Mouse (Mus musculus): ENCODE measurements at regions not wholly inside any gene's neighbourhood (a gene's known extent, or its start where the extent isn't known, plus 50 kb on each side); places are given as distances from the start of the nearest gene placed in this dataset.

DNA sequence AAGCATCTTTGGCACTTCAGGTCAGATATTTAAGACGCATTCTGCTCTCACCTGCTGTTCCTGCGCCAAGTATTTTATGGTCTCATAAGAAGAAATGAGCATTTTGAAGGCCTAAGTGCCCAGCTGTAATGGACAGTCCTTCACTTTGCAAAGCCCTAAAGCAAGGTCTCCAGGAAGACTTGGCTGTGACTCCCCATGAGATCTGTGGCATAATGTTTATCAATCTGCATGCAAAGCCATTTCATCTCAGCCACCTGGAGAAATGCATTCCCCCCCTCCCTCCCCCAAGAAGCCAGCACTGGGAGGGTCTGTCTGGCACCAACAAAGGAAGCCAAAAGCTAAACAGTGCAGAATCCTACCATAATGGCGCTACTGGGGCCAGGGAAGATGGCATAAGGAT, 437.4 kb downstream of the Slc4a3 start:
- H3K9me3 ChIP-seq (ENCODE audit: control insufficient read depth, insufficient read depth, low read depth, low read length): no peaks in the 10 kb centered on the region
- no peak overlapping the region for H3K4me3 ChIP-seq (ENCODE audit: insufficient read depth in 1 of 2, low read depth in 1 of 2, low read length in 2 of 2, poor library complexity in 1 of 2, severe bottlenecking in 1 of 2)
- no peak overlapping the region for H3K9ac ChIP-seq (ENCODE audit: insufficient read depth, low read depth, low read length, poor library complexity, severe bottlenecking)
- in situ Hi-C loops (cut with MboI; ENCODE audit: low sequenced_read_pairs in 2 of 2, unreplicated experiment in 2 of 2): no loop called here
- no peak overlapping the region for H3K27ac ChIP-seq (ENCODE audit: insufficient read depth, low read depth, low read length, poor library complexity, severe bottlenecking)
- H3K36me3 ChIP-seq (ENCODE audit: control insufficient read depth, insufficient read depth, low read length, poor library complexity, severe bottlenecking): no peaks in the 10 kb centered on the region
- DNase-seq (ENCODE audit: low read depth, low spot score): no peak
- H3K4me1 ChIP-seq (ENCODE audit: control insufficient read depth in 2 of 2, insufficient read depth in 2 of 2, low read length in 2 of 2, poor library complexity in 1 of 2): no peaks in the 10 kb centered on the region
- TF ChIP-seq MAFK (IDR thresholded peaks at IDR 0.05; ENCODE audit: insufficient read depth, low read depth, low read length): no peak
- TF ChIP-seq CHD2 (IDR thresholded peaks at IDR 0.05; ENCODE audit: low read depth, low read length): no peak
- TF ChIP-seq ZNF384 (IDR thresholded peaks at IDR 0.05; ENCODE audit: low read depth, low read length): no peak
- no peak for TF ChIP-seq HCFC1 (IDR thresholded peaks at IDR 0.05; ENCODE audit: borderline replicate concordance, insufficient read depth, low read length)
- no peak for TF ChIP-seq ZC3H11A (IDR thresholded peaks at IDR 0.05; ENCODE audit: borderline replicate concordance, low read depth, low read length)

DNA sequence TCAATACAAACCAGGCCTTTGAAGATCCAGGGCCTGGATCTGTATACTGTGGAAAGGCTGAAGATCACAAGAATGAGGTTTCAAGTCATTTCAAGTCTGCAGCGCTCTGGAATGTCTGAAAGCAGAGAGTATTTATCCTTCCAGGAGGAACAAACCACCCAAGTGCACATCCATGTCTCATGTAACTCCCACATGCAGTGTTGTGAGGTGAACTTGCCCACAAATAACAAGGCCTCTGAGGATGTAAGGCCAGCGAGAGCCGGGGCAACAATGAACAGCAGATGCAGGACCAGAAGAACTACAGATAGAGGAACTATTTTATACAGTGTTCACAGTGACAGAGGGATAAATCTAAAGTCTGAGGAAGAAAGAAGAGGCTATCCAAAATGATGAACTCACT, 442.4 kb downstream of the Slc4a3 start:
- no peak for TF ChIP-seq CHD2 (IDR thresholded peaks at IDR 0.05; ENCODE audit: low read depth, low read length)
- no peak for TF ChIP-seq ZNF384 (IDR thresholded peaks at IDR 0.05; ENCODE audit: low read depth, low read length)
- no peak for TF ChIP-seq HCFC1 (IDR thresholded peaks at IDR 0.05; ENCODE audit: borderline replicate concordance, insufficient read depth, low read length)
- TF ChIP-seq ZC3H11A (IDR thresholded peaks at IDR 0.05; ENCODE audit: borderline replicate concordance, low read depth, low read length): no peak
- TF ChIP-seq MAFK (IDR thresholded peaks at IDR 0.05; ENCODE audit: insufficient read depth, low read depth, low read length): no peak
- Histone ChIP-seq H3K4me3 (ENCODE audit: insufficient read depth in 1 of 2, low read depth in 1 of 2, low read length in 2 of 2, poor library complexity in 1 of 2, severe bottlenecking in 1 of 2) (no peak overlapping the region), H3K9ac (ENCODE audit: insufficient read depth, low read depth, low read length, poor library complexity, severe bottlenecking) (no peak overlapping the region), H3K9me3 (ENCODE audit: control insufficient read depth, insufficient read depth, low read depth, low read length) (no peaks in the 10 kb centered on the region), H3K4me1 (ENCODE audit: control insufficient read depth in 2 of 2, insufficient read depth in 2 of 2, low read length in 2 of 2, poor library complexity in 1 of 2) (no peaks in the 10 kb centered on the region), H3K36me3 (ENCODE audit: control insufficient read depth, insufficient read depth, low read length, poor library complexity, severe bottlenecking) (no peaks in the 10 kb centered on the region), H3K27ac (ENCODE audit: insufficient read depth, low read depth, low read length, poor library complexity, severe bottlenecking) (no peak overlapping the region)
- in situ Hi-C loops (cut with MboI; ENCODE audit: low sequenced_read_pairs in 2 of 2, unreplicated experiment in 2 of 2): no loop called here
- no peak for DNase-seq (ENCODE audit: low read depth, low spot score)

DNA sequence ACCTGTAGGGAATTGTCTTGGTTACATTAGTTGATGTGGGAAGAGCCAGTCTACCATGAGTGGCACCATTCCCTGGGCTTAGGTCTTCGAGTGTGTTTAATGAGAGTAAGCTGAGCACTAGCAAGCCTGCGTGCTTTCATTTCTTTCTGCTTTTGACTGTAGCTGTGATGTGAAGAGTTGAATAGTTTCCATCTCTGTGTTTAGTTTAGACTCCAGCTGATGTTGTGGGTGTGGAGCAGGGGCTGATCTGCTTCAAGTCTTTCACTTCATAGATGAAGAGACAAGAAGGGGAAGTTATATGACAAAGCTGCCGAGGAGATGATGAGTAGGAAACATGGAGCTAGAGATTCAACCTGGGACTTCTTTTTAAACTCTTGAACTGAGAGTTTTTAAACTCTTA, 446.0 kb downstream of the Slc4a3 start:
- H3K36me3 ChIP-seq (ENCODE audit: control insufficient read depth, insufficient read depth, low read length, poor library complexity, severe bottlenecking): no peaks in the 10 kb centered on the region
- no peak overlapping the region for H3K9ac ChIP-seq (ENCODE audit: insufficient read depth, low read depth, low read length, poor library complexity, severe bottlenecking)
- H3K4me3 ChIP-seq (ENCODE audit: insufficient read depth in 1 of 2, low read depth in 1 of 2, low read length in 2 of 2, poor library complexity in 1 of 2, severe bottlenecking in 1 of 2): no peak overlapping the region
- in situ Hi-C loops (cut with MboI; ENCODE audit: low sequenced_read_pairs in 2 of 2, unreplicated experiment in 2 of 2): no loop called here
- no peaks in the 10 kb centered on the region for H3K4me1 ChIP-seq (ENCODE audit: control insufficient read depth in 2 of 2, insufficient read depth in 2 of 2, low read length in 2 of 2, poor library complexity in 1 of 2)
- TF ChIP-seq ZC3H11A (IDR thresholded peaks at IDR 0.05; ENCODE audit: borderline replicate concordance, low read depth, low read length) (no peak), ZNF384 (IDR thresholded peaks at IDR 0.05; ENCODE audit: low read depth, low read length) (no peak), HCFC1 (IDR thresholded peaks at IDR 0.05; ENCODE audit: borderline replicate concordance, insufficient read depth, low read length) (no peak), CHD2 (IDR thresholded peaks at IDR 0.05; ENCODE audit: low read depth, low read length) (no peak), MAFK (IDR thresholded peaks at IDR 0.05; ENCODE audit: insufficient read depth, low read depth, low read length) (no peak)
- no peak for DNase-seq (ENCODE audit: low read depth, low spot score)
- H3K27ac ChIP-seq (ENCODE audit: insufficient read depth, low read depth, low read length, poor library complexity, severe bottlenecking): no peak overlapping the region
- no peaks in the 10 kb centered on the region for H3K9me3 ChIP-seq (ENCODE audit: control insufficient read depth, insufficient read depth, low read depth, low read length)

DNA sequence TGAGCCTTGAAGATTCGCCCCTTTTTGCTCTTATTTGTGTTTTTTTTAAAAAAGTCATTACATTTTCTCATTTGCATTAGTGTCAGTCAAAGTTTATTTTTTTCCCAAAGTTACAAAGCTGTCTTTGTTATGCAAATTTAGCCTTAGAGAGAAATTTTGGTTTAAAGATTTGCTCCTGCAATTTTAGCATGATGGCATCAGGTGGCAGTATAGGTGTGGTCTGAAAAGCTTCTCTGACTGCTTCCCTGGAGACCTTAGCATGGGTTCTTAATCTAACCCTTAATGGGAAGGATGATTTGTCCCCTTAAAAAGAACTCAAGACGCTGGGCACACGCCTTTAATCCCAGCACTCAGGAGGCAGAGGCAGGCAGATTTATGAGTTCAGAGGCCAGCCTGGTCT, 451.2 kb downstream of the Slc4a3 start:
- Histone ChIP-seq H3K9ac (ENCODE audit: insufficient read depth, low read depth, low read length, poor library complexity, severe bottlenecking) (no peak overlapping the region), H3K4me3 (ENCODE audit: insufficient read depth in 1 of 2, low read depth in 1 of 2, low read length in 2 of 2, poor library complexity in 1 of 2, severe bottlenecking in 1 of 2) (no peak overlapping the region), H3K4me1 (ENCODE audit: control insufficient read depth in 2 of 2, insufficient read depth in 2 of 2, low read length in 2 of 2, poor library complexity in 1 of 2) (no peaks in the 10 kb centered on the region), H3K9me3 (ENCODE audit: control insufficient read depth, insufficient read depth, low read depth, low read length) (no peaks in the 10 kb centered on the region; the same call in 1 of the 2 replicates), H3K36me3 (ENCODE audit: control insufficient read depth, insufficient read depth, low read length, poor library complexity, severe bottlenecking) (no peaks in the 10 kb centered on the region), H3K27ac (ENCODE audit: insufficient read depth, low read depth, low read length, poor library complexity, severe bottlenecking) (no peak overlapping the region)
- in situ Hi-C loops (cut with MboI; ENCODE audit: low sequenced_read_pairs in 2 of 2, unreplicated experiment in 2 of 2): no loop called here
- DNase-seq (ENCODE audit: low read depth, low spot score): peak; percentile 7
- no peak for TF ChIP-seq ZNF384 (IDR thresholded peaks at IDR 0.05; ENCODE audit: low read depth, low read length)
- TF ChIP-seq HCFC1 (IDR thresholded peaks at IDR 0.05; ENCODE audit: borderline replicate concordance, insufficient read depth, low read length): no peak
- no peak for TF ChIP-seq MAFK (IDR thresholded peaks at IDR 0.05; ENCODE audit: insufficient read depth, low read depth, low read length)

GRCm38 (mm10) chr1:76001124-76001523, 455.1 kb downstream of the Slc4a3 start:
- in situ Hi-C loops (cut with MboI; ENCODE audit: low sequenced_read_pairs in 2 of 2, unreplicated experiment in 2 of 2): no loop called here
- Histone ChIP-seq H3K9me3 (ENCODE audit: control insufficient read depth, insufficient read depth, low read depth, low read length) (peaks cover 4% of the 10 kb centered on the region), H3K4me3 (ENCODE audit: insufficient read depth in 1 of 2, low read depth in 1 of 2, low read length in 2 of 2, poor library complexity in 1 of 2, severe bottlenecking in 1 of 2) (no peak overlapping the region), H3K27ac (ENCODE audit: insufficient read depth, low read depth, low read length, poor library complexity, severe bottlenecking) (no peak overlapping the region), H3K9ac (ENCODE audit: insufficient read depth, low read depth, low read length, poor library complexity, severe bottlenecking) (no peak overlapping the region), H3K4me1 (ENCODE audit: control insufficient read depth in 2 of 2, insufficient read depth in 2 of 2, low read length in 2 of 2, poor library complexity in 1 of 2) (no peaks in the 10 kb centered on the region), H3K36me3 (ENCODE audit: control insufficient read depth, insufficient read depth, low read length, poor library complexity, severe bottlenecking) (no peaks in the 10 kb centered on the region)
- DNase-seq (ENCODE audit: low read depth, low spot score): no peak
- TF ChIP-seq HCFC1 (IDR thresholded peaks at IDR 0.05; ENCODE audit: borderline replicate concordance, insufficient read depth, low read length) (no peak), ZC3H11A (IDR thresholded peaks at IDR 0.05; ENCODE audit: borderline replicate concordance, low read depth, low read length) (no peak), MAFK (IDR thresholded peaks at IDR 0.05; ENCODE audit: insufficient read depth, low read depth, low read length) (no peak), CHD2 (IDR thresholded peaks at IDR 0.05; ENCODE audit: low read depth, low read length) (no peak), ZNF384 (IDR thresholded peaks at IDR 0.05; ENCODE audit: low read depth, low read length) (no peak)

Measured in ES-E14 (cell line).